Mouse (Mus musculus) kidney, postnatal 36 days (tissue): ENCODE measurements around the gene Osbpl10.

Experiments
- DNase-seq, 2 experiments: peaks; one replicate each; pipeline ENCODE4 v3.0.0; 2021 to 2022; ENCODE audit warnings: mixed read lengths in 2 of 2

Gene Osbpl10

GRCm38 (mm10) chr9:115172096-115172495 lies 193.7 kb downstream of the Osbpl10 start:
- DNase-seq: no peak

GRCm38 (mm10) chr9:115179154-115179553 lies 200.8 kb downstream of the Osbpl10 start:
- DNase-seq: no peak

GRCm38 (mm10) chr9:115179935-115180334 lies 201.6 kb downstream of the Osbpl10 start:
- DNase-seq: no peak

GRCm38 (mm10) chr9:115186402-115186801 lies 208.0 kb downstream of the Osbpl10 start:
- no peak for DNase-seq

GRCm38 (mm10) chr9:115190376-115190942 lies 212.1 kb downstream of the Osbpl10 start:
- DNase-seq: peak in 1 of 2 experiments; percentile 7

GRCm38 (mm10) chr9:115192890-115193289 lies 214.5 kb downstream of the Osbpl10 start:
- DNase-seq: no peak

- peak; percentile 7 to 27 for DNase-seq
Measured at GRCm38 (mm10) chr9:115197082-115197481, 218.7 kb downstream of the Osbpl10 start.

- DNase-seq: no peak
Measured at GRCm38 (mm10) chr9:115200166-115200862, 221.9 kb downstream of the Osbpl10 start.

- DNase-seq: no peak
Measured at GRCm38 (mm10) chr9:115201264-115201663, 222.9 kb downstream of the Osbpl10 start.

- DNase-seq: no peak
Measured at GRCm38 (mm10) chr9:115203136-115203535, 224.8 kb downstream of the Osbpl10 start.

GRCm38 (mm10) chr9:115205491-115205890 lies 227.1 kb downstream of the Osbpl10 start:
- DNase-seq: peak in 1 of 2 experiments; percentile 22

- no peak for DNase-seq
Measured at GRCm38 (mm10) chr9:115206219-115206618, 227.8 kb downstream of the Osbpl10 start.

GRCm38 (mm10) chr9:115209737-115210136 lies 231.4 kb downstream of the Osbpl10 start:
- no peak for DNase-seq

- no peak for DNase-seq
Measured at GRCm38 (mm10) chr9:115210535-115210934, 232.2 kb downstream of the Osbpl10 start.

GRCm38 (mm10) chr9:115213755-115214264 lies 235.4 kb downstream of the Osbpl10 start:
- DNase-seq: no peak

GRCm38 (mm10) chr9:115214572-115215571 lies 236.5 kb downstream of the Osbpl10 start:
- DNase-seq: no peak

GRCm38 (mm10) chr9:115215830-115216701 lies 237.7 kb downstream of the Osbpl10 start:
- DNase-seq: peak; percentile 44 to 68

- DNase-seq: no peak
Measured at GRCm38 (mm10) chr9:115217984-115218383, 239.6 kb downstream of the Osbpl10 start.

- DNase-seq: no peak
Measured at GRCm38 (mm10) chr9:115220466-115220865, 242.1 kb downstream of the Osbpl10 start.

- no peak for DNase-seq
Measured at GRCm38 (mm10) chr9:115221265-115221664, 242.9 kb downstream of the Osbpl10 start.

- DNase-seq: no peak
Measured at GRCm38 (mm10) chr9:115224744-115225354, 246.5 kb downstream of the Osbpl10 start.
